Mouse (Mus musculus) cerebellum, adult 9-10 months (tissue): ENCODE measurements around the gene Hpn.

Experiments used
- DNase-seq: peaks from one replicate; pipeline ENCODE4 v3.0.0; 2022

The Hpn gene

GRCm38 (mm10) chr7:31115182-31115581 is at the start of gene Hpn:
TSS of gene Hpn (minus strand) at chr7:31115290.
- no peak for DNase-seq

DNA sequence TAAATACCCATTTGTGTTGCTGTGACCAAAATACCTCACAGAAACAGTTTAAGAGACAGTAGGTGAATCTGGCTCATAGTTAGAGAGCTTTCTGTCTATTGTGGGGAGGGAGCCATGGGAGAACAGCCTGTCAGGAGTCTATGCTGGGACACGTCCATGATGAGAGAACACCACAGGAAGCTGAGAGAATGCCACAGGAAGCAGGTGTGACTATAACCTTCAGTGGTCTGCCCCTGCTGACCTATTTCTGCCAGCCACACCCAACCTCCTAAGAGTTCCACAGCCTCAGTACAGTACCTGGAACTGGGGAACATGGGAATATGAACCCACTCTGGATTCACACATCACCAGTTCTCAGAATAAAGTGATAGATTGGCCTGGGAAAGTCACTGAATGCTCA is 49.7 kb upstream of the Hpn start:
- DNase-seq, result no peak

- no peak for DNase-seq
Measured at GRCm38 (mm10) chr7:31163666-31164577, 48.8 kb upstream of the Hpn start.

DNA sequence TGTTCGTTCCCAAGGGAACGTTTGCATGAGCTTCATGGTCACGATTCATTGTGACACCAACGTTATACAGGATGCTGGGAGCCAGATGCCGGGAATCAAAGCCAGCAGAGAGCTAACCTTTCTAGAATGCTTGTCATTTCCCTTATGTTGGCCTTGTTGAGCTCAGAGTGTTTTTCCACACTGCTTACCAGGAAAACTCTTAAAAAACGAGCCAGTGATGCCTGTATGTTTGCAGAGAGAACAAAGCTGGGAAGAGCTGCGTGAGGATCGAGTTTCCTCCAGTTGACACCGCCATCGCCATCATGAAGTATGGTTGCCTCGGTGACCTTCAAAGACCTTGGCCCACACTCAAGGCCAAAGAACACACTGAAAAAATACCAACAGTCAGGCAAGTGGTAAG is 47.2 kb upstream of the Hpn start:
- DNase-seq, result no peak

DNA sequence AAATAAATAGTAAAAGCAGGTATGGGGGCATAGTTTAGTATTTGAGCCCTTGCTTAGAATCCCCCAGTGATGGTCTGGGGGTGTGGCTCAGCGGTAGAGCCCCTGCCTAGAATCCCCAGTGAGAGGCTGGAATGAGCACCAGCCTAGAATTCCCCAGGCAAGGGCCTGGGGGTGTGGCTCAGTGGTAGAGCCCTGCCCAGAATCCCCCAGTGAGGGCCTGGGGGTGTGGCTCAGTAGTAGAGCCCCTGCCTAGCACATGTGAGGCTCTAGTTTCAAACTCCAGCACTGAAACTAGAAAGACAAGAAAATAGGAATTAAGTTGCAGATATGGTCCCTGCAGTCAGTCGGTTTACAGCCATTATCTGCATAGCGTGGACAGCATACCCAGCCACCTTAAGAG is 46.7 kb upstream of the Hpn start:
- no peak for DNase-seq

GRCm38 (mm10) chr7:31161246-31161645 is 46.2 kb upstream of the Hpn start:
- DNase-seq, result no peak

DNA sequence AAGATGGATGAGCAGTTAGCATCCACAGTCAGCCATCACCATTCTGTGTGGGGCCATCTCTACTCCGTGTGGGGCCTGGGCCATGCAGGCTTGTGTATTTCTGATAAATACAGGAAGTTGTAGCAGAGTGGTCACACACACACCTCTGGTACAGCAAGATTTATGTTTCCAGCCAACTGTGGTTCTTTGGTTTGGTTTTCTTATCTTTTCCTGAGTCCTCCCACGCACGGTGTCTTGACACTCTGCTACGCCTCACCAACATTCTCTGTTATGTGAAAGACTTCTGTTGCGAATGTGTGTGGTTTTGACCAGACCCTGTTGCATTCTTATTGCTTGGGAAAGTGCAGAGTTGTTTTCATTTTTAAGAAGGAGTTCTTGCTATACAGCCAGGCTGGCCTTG is 45.7 kb upstream of the Hpn start:
- no peak for DNase-seq

DNA sequence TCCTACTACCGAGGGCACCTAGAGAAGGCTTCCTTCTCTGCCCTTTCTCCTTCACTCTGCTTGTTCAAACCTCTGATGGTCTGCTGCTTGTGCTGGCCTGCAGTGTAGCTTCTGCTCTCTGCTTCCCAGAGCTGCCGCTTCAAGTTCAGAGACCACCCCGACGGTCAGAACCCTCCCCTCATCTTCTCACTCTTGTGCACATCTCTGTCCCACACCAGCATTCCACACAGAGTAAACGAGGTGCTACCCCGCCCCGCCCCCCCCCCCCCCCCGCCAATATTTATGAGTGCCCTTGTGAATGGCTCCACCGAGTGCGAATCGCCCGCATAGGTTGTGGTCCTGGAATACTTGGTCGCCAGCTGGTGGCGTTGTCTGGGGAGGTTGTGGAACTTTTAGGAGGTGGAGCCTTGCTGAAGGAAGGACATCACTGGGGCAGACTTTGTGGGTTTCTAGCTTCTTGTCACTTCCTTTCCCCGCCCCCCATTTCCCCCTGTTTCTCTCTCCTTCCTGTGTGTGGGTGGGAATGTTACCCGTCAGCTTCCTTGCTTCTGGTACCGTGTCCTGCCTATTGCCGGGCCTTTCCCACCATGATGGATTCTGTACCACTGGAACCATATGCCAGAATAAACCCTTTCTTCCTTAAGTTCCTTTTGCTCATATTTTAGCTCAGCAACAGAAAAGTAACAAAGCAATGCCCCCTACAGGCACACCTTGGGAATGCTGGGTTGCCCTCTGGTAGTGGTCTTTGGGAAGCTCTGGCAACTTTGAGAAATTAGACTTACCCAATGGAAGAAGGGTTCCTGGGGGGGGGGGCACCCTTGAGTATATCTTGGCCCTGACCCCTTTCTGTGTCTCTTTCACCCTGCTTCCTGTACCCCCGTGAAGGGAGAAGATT is 41.2 kb upstream of the Hpn start:
- peak; percentile 16 for DNase-seq

- peak; percentile 26 for DNase-seq
Measured at GRCm38 (mm10) chr7:31155296-31156033, 40.4 kb upstream of the Hpn start, which contains the start of gene Gramd1a. TSS of gene Gramd1a (minus strand) at chr7:31155896.

DNA sequence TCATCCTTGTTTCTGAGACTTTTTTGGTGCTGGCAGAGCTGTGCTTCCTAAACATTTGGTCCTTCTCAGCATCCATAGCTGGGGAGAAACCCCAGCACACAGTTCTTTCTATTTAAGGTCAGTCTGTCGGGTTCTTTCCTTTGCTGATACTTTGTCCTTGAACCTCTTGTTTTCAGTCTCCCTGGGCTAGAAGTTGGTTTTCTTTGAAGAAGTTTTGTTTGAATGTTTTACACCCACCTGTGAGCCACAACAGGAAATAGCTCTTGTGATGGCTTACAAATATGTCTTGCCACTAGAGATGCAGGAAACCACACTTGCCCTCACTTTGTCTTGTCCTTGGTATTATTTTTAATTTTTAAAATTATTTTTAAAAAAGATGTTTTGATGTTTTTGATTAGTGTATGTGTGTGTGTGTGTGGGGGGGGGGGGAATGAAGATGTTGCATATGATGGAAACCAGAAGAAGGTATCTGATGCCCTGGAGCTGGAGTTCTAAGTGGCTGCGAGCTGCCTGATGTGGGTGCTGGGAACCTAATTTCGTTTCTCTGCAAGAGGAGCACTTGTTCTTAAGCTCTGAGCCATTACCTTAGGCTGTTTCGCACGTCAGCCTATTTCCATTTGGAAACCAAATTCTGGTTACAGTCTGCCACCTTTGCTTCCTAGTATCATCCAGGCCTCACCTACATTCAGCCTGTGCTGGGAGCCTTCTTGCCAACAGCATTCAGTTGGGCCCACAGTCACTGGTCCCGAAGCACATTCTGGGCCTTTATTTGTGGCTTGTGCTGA is 38.6 kb upstream of the Hpn start:
- peak; percentile 10 for DNase-seq

GRCm38 (mm10) chr7:31151301-31152241 is 36.5 kb upstream of the Hpn start:
- DNase-seq, result peak; percentile 76

GRCm38 (mm10) chr7:31150566-31151300 is 35.6 kb upstream of the Hpn start:
- DNase-seq, result peak; percentile 89

DNA sequence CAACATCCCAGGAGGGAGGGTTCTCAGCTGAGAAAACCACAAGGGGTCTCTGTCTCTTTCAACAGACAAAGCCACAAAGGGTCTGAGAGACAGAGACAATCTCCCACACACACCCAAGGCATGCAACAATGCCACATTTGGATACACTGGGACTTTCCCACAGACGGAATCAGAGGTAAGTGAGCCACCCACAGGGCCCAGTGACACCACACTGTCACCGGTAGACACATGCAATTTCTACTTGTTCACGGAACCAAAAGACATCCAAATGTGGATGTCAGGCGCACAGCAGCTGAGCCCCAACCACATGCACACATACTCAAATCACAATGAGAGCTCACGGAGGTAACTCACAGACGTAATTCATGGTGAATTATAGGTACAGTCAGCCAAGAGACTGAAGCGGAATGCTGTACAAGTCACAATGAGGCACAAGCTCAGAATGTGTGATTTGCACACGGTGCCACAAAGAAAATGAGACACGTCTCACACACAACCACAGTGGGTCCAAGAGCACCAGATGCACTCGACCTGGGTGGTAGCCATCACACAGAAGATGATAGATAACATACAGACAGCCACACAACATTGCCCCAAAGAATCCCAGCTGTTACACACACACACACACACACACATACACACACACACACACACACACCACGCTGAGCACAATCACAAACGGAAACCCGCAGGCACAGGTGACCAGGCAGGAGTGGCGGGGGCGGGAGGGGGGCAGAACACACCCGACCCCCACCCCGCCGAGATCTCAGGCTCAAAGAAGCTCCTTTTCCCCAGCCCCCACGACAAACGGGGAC is 34.9 kb upstream of the Hpn start:
- peak; percentile 57 for DNase-seq

GRCm38 (mm10) chr7:31149271-31149670 is 34.2 kb upstream of the Hpn start:
- no peak for DNase-seq

DNA sequence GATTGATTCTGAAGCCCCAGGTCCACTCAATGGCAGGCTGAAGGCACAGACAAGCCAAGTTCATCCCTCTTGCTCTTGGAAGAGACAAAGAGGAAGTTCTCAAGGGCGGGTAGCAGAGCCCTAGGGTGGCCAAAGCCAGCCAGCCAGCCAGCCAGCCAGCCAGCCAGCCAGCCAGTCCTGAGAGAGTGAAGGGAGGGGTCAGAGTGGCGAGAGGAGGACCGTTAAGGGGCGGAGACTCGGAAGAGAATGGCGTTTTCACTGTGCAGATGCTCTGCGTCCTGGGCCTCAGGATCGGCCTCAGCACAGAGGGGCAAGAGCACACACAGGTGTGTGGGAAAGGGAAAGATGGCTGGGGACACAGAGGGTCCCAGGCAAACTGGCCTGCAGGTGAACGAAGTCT is 33.7 kb upstream of the Hpn start:
- DNase-seq, result peak; percentile 64

GRCm38 (mm10) chr7:31148086-31148485 is 33.0 kb upstream of the Hpn start:
- peak; percentile 31 for DNase-seq

DNA sequence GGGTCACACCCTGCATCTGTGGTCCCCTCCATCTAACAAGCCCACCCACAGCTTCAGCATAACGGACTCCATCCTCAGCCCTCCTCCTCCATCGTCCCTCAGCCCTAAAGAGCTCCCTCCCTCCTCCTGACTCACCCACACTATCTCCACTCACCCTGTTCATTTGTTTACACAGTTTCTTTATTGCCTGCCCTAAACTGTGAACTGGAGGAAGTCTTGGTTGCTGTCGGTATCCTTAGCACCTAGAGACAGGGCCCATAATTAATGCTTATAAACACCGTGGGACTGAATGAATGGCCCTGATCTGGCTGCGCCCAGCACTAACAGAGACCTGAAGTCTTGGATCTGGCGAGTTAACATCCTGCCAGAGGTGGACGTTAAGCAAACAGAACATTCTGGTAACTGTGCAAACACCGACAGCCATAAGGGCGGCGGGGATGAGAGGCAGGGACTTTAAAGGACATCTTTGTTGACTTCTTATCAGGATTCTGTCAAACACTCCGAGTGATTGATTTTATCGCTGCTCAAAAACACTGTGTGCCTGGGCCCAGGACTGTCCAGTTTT is 30.6 kb upstream of the Hpn start:
- DNase-seq, result peak; percentile 9

- peak; percentile 17 for DNase-seq
Measured at GRCm38 (mm10) chr7:31144886-31145285, 29.8 kb upstream of the Hpn start.

DNA sequence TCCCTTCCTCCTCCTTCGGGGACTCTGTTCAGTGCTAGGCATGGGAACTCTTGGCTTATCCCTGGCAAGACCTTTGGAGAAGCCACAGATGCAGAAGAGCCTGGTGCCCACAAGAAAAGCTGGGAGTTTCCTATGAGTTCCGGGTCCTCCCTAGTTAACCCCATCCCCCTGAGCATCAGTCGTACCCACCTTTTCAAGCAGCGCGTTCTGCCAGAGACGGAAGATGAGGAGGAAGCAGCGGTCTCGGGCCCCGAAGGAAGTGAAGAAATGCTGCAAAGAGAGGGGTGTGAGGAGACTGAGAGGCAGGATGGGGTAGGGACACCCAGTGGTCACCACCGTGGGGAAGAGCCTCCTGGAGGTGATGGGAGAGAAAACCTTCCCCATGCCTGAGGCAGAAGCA is 25.9 kb upstream of the Hpn start:
- DNase-seq, result peak; percentile 8
